Mouse (Mus musculus): ENCODE data around the gene Cd300lg. TPM values are rescaled to one million over a fixed set of nuclear protein-coding genes. Genes with fewer than 3 reads are reported as not detected.

Gene Cd300lg
- polyA plus RNA-seq, 1 experiment from 2014 or later = 2.0 TPM

GRCm38 (mm10) chr11:102006688-102007087, 34.6 kb upstream of the Cd300lg start:
- WGBS = 83% methylated on average over 5 of the region's 5 CpGs
- Histone ChIP-seq H3K9me3 (ENCODE audit: control insufficient read depth, low read length) (no peaks in the 10 kb centered on the region), H3K4me3 (ENCODE audit: low read length) (no peak overlapping the region), H3K27ac (ENCODE audit: low read length) (no peak overlapping the region), H3K9ac (ENCODE audit: low read depth, low read length) (no peak overlapping the region), H3K36me3 (ENCODE audit: control insufficient read depth, insufficient read depth, low read length) (no peaks in the 10 kb centered on the region; the same call in 1 of the 2 replicates), H3K4me2 (ENCODE audit: low read depth, low read length) (no peak overlapping the region), H3K27me3 (replicated peaks; ENCODE audit: control insufficient read depth, insufficient read depth, low read length) (no peaks in the 10 kb centered on the region), H3K4me1 (ENCODE audit: control insufficient read depth, insufficient read depth, low read length) (no peaks in the 10 kb centered on the region)
- no peak for ATAC-seq

- no peak overlapping the region for H3K4me2 ChIP-seq (ENCODE audit: low read depth, low read length)
- no peak overlapping the region for H3K9ac ChIP-seq (ENCODE audit: low read depth, low read length)
- no peaks in the 10 kb centered on the region; the same call in 1 of the 2 replicates for H3K36me3 ChIP-seq (ENCODE audit: control insufficient read depth, insufficient read depth, low read length)
- H3K27ac ChIP-seq (ENCODE audit: low read length) = no peak overlapping the region
- no peaks in the 10 kb centered on the region for H3K9me3 ChIP-seq (ENCODE audit: control insufficient read depth, low read length)
- 80% methylated on average over 8 of the region's 8 CpGs for WGBS
- no peaks in the 10 kb centered on the region for H3K27me3 ChIP-seq (replicated peaks; ENCODE audit: control insufficient read depth, insufficient read depth, low read length)
- H3K4me3 ChIP-seq (ENCODE audit: low read length) = no peak overlapping the region
- H3K4me1 ChIP-seq (ENCODE audit: control insufficient read depth, insufficient read depth, low read length) = no peaks in the 10 kb centered on the region
- peak; percentile 53; the same call in 1 of the 2 replicates for ATAC-seq
Measured at GRCm38 (mm10) chr11:102008372-102008771, 32.9 kb upstream of the Cd300lg start.

GRCm38 (mm10) chr11:102008954-102009637, 32.2 kb upstream of the Cd300lg start:
- Histone ChIP-seq H3K9me3 (ENCODE audit: control insufficient read depth, low read length) (no peaks in the 10 kb centered on the region), H3K4me3 (ENCODE audit: low read length) (no peak overlapping the region), H3K36me3 (ENCODE audit: control insufficient read depth, insufficient read depth, low read length) (no peaks in the 10 kb centered on the region; the same call in 1 of the 2 replicates), H3K9ac (ENCODE audit: low read depth, low read length) (no peak overlapping the region), H3K4me2 (ENCODE audit: low read depth, low read length) (no peak overlapping the region), H3K4me1 (ENCODE audit: control insufficient read depth, insufficient read depth, low read length) (no peaks in the 10 kb centered on the region), H3K27me3 (replicated peaks; ENCODE audit: control insufficient read depth, insufficient read depth, low read length) (no peaks in the 10 kb centered on the region), H3K27ac (ENCODE audit: low read length) (no peak overlapping the region)
- no peak for ATAC-seq
- 80% methylated on average over 15 of the region's 15 CpGs for WGBS

- no peak overlapping the region for H3K27ac ChIP-seq (ENCODE audit: low read length)
- WGBS = 66% methylated on average over 13 of the region's 13 CpGs
- no peaks in the 10 kb centered on the region for H3K4me1 ChIP-seq (ENCODE audit: control insufficient read depth, insufficient read depth, low read length)
- ATAC-seq = no peak
- no peaks in the 10 kb centered on the region for H3K36me3 ChIP-seq (ENCODE audit: control insufficient read depth, insufficient read depth, low read length)
- H3K9me3 ChIP-seq (ENCODE audit: control insufficient read depth, low read length) = no peaks in the 10 kb centered on the region
- H3K9ac ChIP-seq (ENCODE audit: low read depth, low read length) = no peak overlapping the region
- H3K27me3 ChIP-seq (replicated peaks; ENCODE audit: control insufficient read depth, insufficient read depth, low read length) = no peaks in the 10 kb centered on the region
- H3K4me3 ChIP-seq (ENCODE audit: low read length) = no peak overlapping the region
- no peak overlapping the region for H3K4me2 ChIP-seq (ENCODE audit: low read depth, low read length)
Measured at GRCm38 (mm10) chr11:102010140-102010539, 31.2 kb upstream of the Cd300lg start.

GRCm38 (mm10) chr11:102011510-102011909, 29.8 kb upstream of the Cd300lg start:
- no peaks in the 10 kb centered on the region for H3K9me3 ChIP-seq (ENCODE audit: control insufficient read depth, low read length)
- H3K4me2 ChIP-seq (ENCODE audit: low read depth, low read length) = no peak overlapping the region
- WGBS = 81% methylated on average over 8 of the region's 8 CpGs
- H3K27me3 ChIP-seq (replicated peaks; ENCODE audit: control insufficient read depth, insufficient read depth, low read length) = no peaks in the 10 kb centered on the region
- no peaks in the 10 kb centered on the region for H3K4me1 ChIP-seq (ENCODE audit: control insufficient read depth, insufficient read depth, low read length)
- no peak for ATAC-seq
- no peaks in the 10 kb centered on the region for H3K36me3 ChIP-seq (ENCODE audit: control insufficient read depth, insufficient read depth, low read length)
- no peak overlapping the region for H3K4me3 ChIP-seq (ENCODE audit: low read length)
- no peak overlapping the region for H3K27ac ChIP-seq (ENCODE audit: low read length)
- no peak overlapping the region for H3K9ac ChIP-seq (ENCODE audit: low read depth, low read length)

- H3K27me3 ChIP-seq (replicated peaks; ENCODE audit: control insufficient read depth, insufficient read depth, low read length) = no peaks in the 10 kb centered on the region
- no peak overlapping the region for H3K4me3 ChIP-seq (ENCODE audit: low read length)
- H3K4me2 ChIP-seq (ENCODE audit: low read depth, low read length) = no peak overlapping the region
- no peak overlapping the region for H3K9ac ChIP-seq (ENCODE audit: low read depth, low read length)
- ATAC-seq = no peak
- no peaks in the 10 kb centered on the region for H3K4me1 ChIP-seq (ENCODE audit: control insufficient read depth, insufficient read depth, low read length)
- 81% methylated on average over 8 of the region's 8 CpGs for WGBS
- no peaks in the 10 kb centered on the region; the same call in 1 of the 2 replicates for H3K36me3 ChIP-seq (ENCODE audit: control insufficient read depth, insufficient read depth, low read length)
- no peak overlapping the region for H3K27ac ChIP-seq (ENCODE audit: low read length)
- H3K9me3 ChIP-seq (ENCODE audit: control insufficient read depth, low read length) = no peaks in the 10 kb centered on the region
Measured at GRCm38 (mm10) chr11:102013201-102013600, 28.1 kb upstream of the Cd300lg start.

- whole genome bisulfite sequencing = 69% methylated on average over 6 of the region's 6 CpGs
- no peak for ATAC-seq
Measured at GRCm38 (mm10) chr11:102015472-102015871, 25.8 kb upstream of the Cd300lg start.

GRCm38 (mm10) chr11:102016136-102016535, 25.2 kb upstream of the Cd300lg start:
- Histone ChIP-seq H3K27ac (ENCODE audit: low read length) (no peak overlapping the region), H3K9me3 (ENCODE audit: control insufficient read depth, low read length) (no peaks in the 10 kb centered on the region), H3K36me3 (ENCODE audit: control insufficient read depth, insufficient read depth, low read length) (no peaks in the 10 kb centered on the region; the same call in 1 of the 2 replicates), H3K9ac (ENCODE audit: low read depth, low read length) (no peak overlapping the region), H3K4me2 (ENCODE audit: low read depth, low read length) (no peak overlapping the region), H3K4me3 (ENCODE audit: low read length) (no peak overlapping the region), H3K27me3 (replicated peaks; ENCODE audit: control insufficient read depth, insufficient read depth, low read length) (no peaks in the 10 kb centered on the region), H3K4me1 (ENCODE audit: control insufficient read depth, insufficient read depth, low read length) (no peaks in the 10 kb centered on the region)
- WGBS = 96% methylated on average over 1 of the region's 1 CpGs
- ATAC-seq = no peak

More at GRCm38 (mm10) chr11:102015472-102015871, 25.8 kb upstream of the Cd300lg start:
- Histone ChIP-seq H3K4me1 (ENCODE audit: control insufficient read depth, insufficient read depth, low read length) (no peaks in the 10 kb centered on the region), H3K9ac (ENCODE audit: low read depth, low read length) (no peak overlapping the region), H3K4me3 (ENCODE audit: low read length) (no peak overlapping the region), H3K4me2 (ENCODE audit: low read depth, low read length) (no peak overlapping the region), H3K27ac (ENCODE audit: low read length) (no peak overlapping the region), H3K36me3 (ENCODE audit: control insufficient read depth, insufficient read depth, low read length) (no peaks in the 10 kb centered on the region; the same call in 1 of the 2 replicates), H3K9me3 (ENCODE audit: control insufficient read depth, low read length) (no peaks in the 10 kb centered on the region), H3K27me3 (replicated peaks; ENCODE audit: control insufficient read depth, insufficient read depth, low read length) (no peaks in the 10 kb centered on the region)

- WGBS = 74% methylated on average over 9 of the region's 9 CpGs
- Histone ChIP-seq H3K9ac (ENCODE audit: low read depth, low read length) (no peak overlapping the region), H3K36me3 (ENCODE audit: control insufficient read depth, insufficient read depth, low read length) (no peaks in the 10 kb centered on the region; the same call in 1 of the 2 replicates), H3K4me3 (ENCODE audit: low read length) (no peak overlapping the region), H3K4me2 (ENCODE audit: low read depth, low read length) (no peak overlapping the region), H3K27me3 (replicated peaks; ENCODE audit: control insufficient read depth, insufficient read depth, low read length) (no peaks in the 10 kb centered on the region), H3K27ac (ENCODE audit: low read length) (no peak overlapping the region), H3K4me1 (ENCODE audit: control insufficient read depth, insufficient read depth, low read length) (no peaks in the 10 kb centered on the region), H3K9me3 (ENCODE audit: control insufficient read depth, low read length) (no peaks in the 10 kb centered on the region)
- ATAC-seq = no peak
Measured at GRCm38 (mm10) chr11:102019736-102020135, 21.6 kb upstream of the Cd300lg start.

Data from intestine, embryonic 16.5 days (tissue).